Mouse (Mus musculus) gastrocnemius, postnatal 36 days (tissue): ENCODE results near the gene Nt5c3. TPM values are rescaled to one million over a fixed set of nuclear protein-coding genes. Genes with fewer than 3 reads are reported as not detected.
A peak's percentile ranks its signal among the peaks of the same experiment; 100 is the strongest.

ENCODE experiments used
- DNase-seq, 2 experiments: peaks; one replicate each; pipeline ENCODE4 v3.0.0; 2022
- intact Hi-C: fragments of 180-260 bp; cut with DNase I; formaldehyde crosslinking; loops from one replicate; pipeline ENCODE4 v1.15.1; 2025
- long read RNA-seq, 2 experiments: library from polyadenylated mRNA; stranded (forward); transcript quantifications; one replicate each; pipeline ENCODE4 v2.0.0; 2021
- total RNA-seq, 2 experiments: library from RNA; stranded (reverse); gene quantifications; 2 replicates each; pipeline ENCODE4 v1.2.3; 2021

Nt5c3 gene
- 10 to 100 TPM; 54.5 to 56.3 TPM for total RNA-seq
- long read RNA-seq, experiment 1, transcript Nt5c3-201 (9 exons, 1,676 nt), result major isoform, 26 of 57 reads
- long read RNA-seq, experiment 1, transcript Nt5c3-202 (10 exons, 1,519 nt), result minor isoform, 17 of 57 reads
- long read RNA-seq, experiment 1, partial matches to known transcripts, result 2 of 57 reads
- long read RNA-seq, experiment 1, other reads (novel, unspliced or antisense), result 8 of 57 reads
- long read RNA-seq, experiment 2, transcript Nt5c3-201 (9 exons, 1,676 nt), result major isoform, 27 of 64 reads
- long read RNA-seq, experiment 2, transcript Nt5c3-208 (10 exons, 1,067 nt), result minor isoform, 6 of 64 reads
- long read RNA-seq, experiment 2, transcript Nt5c3-202 (10 exons, 1,519 nt), result minor isoform, 21 of 64 reads
- long read RNA-seq, experiment 2, partial matches to known transcripts, result 4 of 64 reads
- long read RNA-seq, experiment 2, other reads (novel, unspliced or antisense), result 6 of 64 reads

GRCm38 (mm10) chr6:56923726-56924707 lies at the start of gene Nt5c3, which contains the start of gene Vmn1r4:
Nt5c3 (minus strand) TSS chr6:56923932.
Vmn1r4 (plus strand) TSS chr6:56924015.
- peak; percentile 89 to 92 for DNase-seq
- intact Hi-C loops, result loop anchor here (10.0 kb wide), 1 partner anchor 209 kb away; the partner anchor contains the start of gene Avl9

- DNase-seq, result no peak
- intact Hi-C loops, result no loop called here
These were observed 46.2 kb upstream of the Nt5c3 start, which contains the start of gene Vmn1r5 for GRCm38 (mm10) chr6:56969973-56970372. Vmn1r5 (plus strand) TSS chr6:56970273.

- intact Hi-C loops, result no loop called here
- DNase-seq, result no peak
These were observed 32.7 kb upstream of the Nt5c3 start for GRCm38 (mm10) chr6:56956436-56956835.

- DNase-seq, result no peak
- intact Hi-C loops, result no loop called here
These were observed 10.6 kb upstream of the Nt5c3 start for GRCm38 (mm10) chr6:56934366-56934765.

- no peak for DNase-seq
- intact Hi-C loops, result no loop called here
These were observed 8.7 kb upstream of the Nt5c3 start for GRCm38 (mm10) chr6:56932464-56932863.

GRCm38 (mm10) chr6:56931648-56932415 lies 8.1 kb upstream of the Nt5c3 start:
- no peak for DNase-seq
- intact Hi-C loops, result no loop called here

- intact Hi-C loops, result loop anchor here (10.0 kb wide), 1 partner anchor 209 kb away; the partner anchor contains the start of gene Avl9
- DNase-seq, result peak in 1 of 2 experiments; percentile 16
These were observed 404 bp downstream of the Nt5c3 start for GRCm38 (mm10) chr6:56923331-56923725.

GRCm38 (mm10) chr6:56920222-56921092 lies 3.3 kb downstream of the Nt5c3 start:
- intact Hi-C loops, result loop anchor here (10.0 kb wide), 1 partner anchor 206 kb away; the partner anchor contains the start of gene Avl9

GRCm38 (mm10) chr6:56919330-56920044 lies 4.2 kb downstream of the Nt5c3 start:
- DNase-seq, result no peak
- intact Hi-C loops, result loop anchor here (10.0 kb wide), 1 partner anchor 205 kb away; the partner anchor contains the start of gene Avl9

More at GRCm38 (mm10) chr6:56920222-56921092, 3.3 kb downstream of the Nt5c3 start:
- no peak for DNase-seq

GRCm38 (mm10) chr6:56917578-56918368 lies 6.0 kb downstream of the Nt5c3 start:
- intact Hi-C loops, result no loop called here
- no peak for DNase-seq

- no peak for DNase-seq
- intact Hi-C loops, result no loop called here
These were observed 7.5 kb downstream of the Nt5c3 start for GRCm38 (mm10) chr6:56916279-56916678.

GRCm38 (mm10) chr6:56913092-56913858 lies 10.5 kb downstream of the Nt5c3 start:
- DNase-seq, result no peak
- intact Hi-C loops, result no loop called here

- DNase-seq, result no peak
- intact Hi-C loops, result no loop called here
These were observed 12.8 kb downstream of the Nt5c3 start for GRCm38 (mm10) chr6:56910910-56911309.

GRCm38 (mm10) chr6:56908912-56909311 lies 14.8 kb downstream of the Nt5c3 start:
- intact Hi-C loops, result loop anchor here (2.0 to 5.0 kb wide), 2 partner anchors 57 to 100 kb away; no protein-coding TSS in a partner anchor
- DNase-seq, result peak; percentile 31 to 46

- intact Hi-C loops, result loop anchor here (2.0 to 5.0 kb wide), 2 partner anchors 56 to 100 kb away; no protein-coding TSS in a partner anchor
- DNase-seq, result no peak
These were observed 15.3 kb downstream of the Nt5c3 start for GRCm38 (mm10) chr6:56908397-56908796.

- no peak for DNase-seq
- intact Hi-C loops, result loop anchor here (2.0 to 5.0 kb wide), 2 partner anchors 56 to 99 kb away; no protein-coding TSS in a partner anchor
These were observed 15.8 kb downstream of the Nt5c3 start for GRCm38 (mm10) chr6:56907973-56908372.
